Comparison of ENCODE assay signal across 10 mouse cellular contexts in genomic region chr15:103340786-103341185, GRCm38 (mm10). TPM values are rescaled to one million over a fixed set of nuclear protein-coding genes. Genes with fewer than 3 reads are reported as not detected.
A peak's percentile ranks its signal among the peaks of the same experiment; 100 is the strongest.
DNase-seq lines count a peak whose midpoint lies in the region; ATAC-seq and TF ChIP-seq lines count a peak whose summit lies in the region.
"Had no signal": no experiment of that assay in that cellular context is flagged by ENCODE, and none has a peak within 500 bp of the region (broad histone marks: within the 10 kb centered on the region; RNA-seq: fewer than 3 reads in every experiment).

No protein-coding gene starts in this region.

- no peak overlapping the region for H3K9ac ChIP-seq in heart, embryonic 12.5 days
- H3K9ac ChIP-seq in hindbrain, embryonic 12.5 days, result no peak overlapping the region
- peak overlapping the region; percentile 81; the same call in 1 of the 2 replicates for H3K9ac ChIP-seq in midbrain, embryonic 16.5 days (ENCODE audit: low read depth, low read length)

- H3K27me3 ChIP-seq in heart, embryonic 12.5 days (replicated peaks), result peaks cover 59% of the 10 kb centered on the region
- H3K27me3 ChIP-seq in G1E (ENCODE audit: insufficient read depth, low read length), result peaks cover 14% of the 10 kb centered on the region; the same call in 1 of the 2 replicates
- H3K27me3 ChIP-seq in hindbrain, embryonic 12.5 days, result peaks cover 38% of the 10 kb centered on the region
- H3K27me3 ChIP-seq in midbrain, embryonic 16.5 days (ENCODE audit: control insufficient read depth, insufficient read depth, low read depth, low read length), result no peaks in the 10 kb centered on the region

- no peak overlapping the region for H3K27ac ChIP-seq in heart, embryonic 12.5 days (ENCODE audit: poor library complexity, severe bottlenecking)
- no peak overlapping the region; the same call in 1 of the 2 replicates for H3K27ac ChIP-seq in hindbrain, embryonic 12.5 days
- H3K27ac ChIP-seq in midbrain, embryonic 16.5 days (ENCODE audit: low read length), result no peak overlapping the region

- peak overlapping the region; percentile 69; the same call in 1 of the 2 replicates for H3K4me3 ChIP-seq in heart, embryonic 12.5 days
- H3K4me3 ChIP-seq in G1E (ENCODE audit: low read depth, low read length), result peak overlapping the region; percentile 82; the same call in 1 of the 2 replicates
- H3K4me3 ChIP-seq in hindbrain, embryonic 12.5 days, result peak overlapping the region; percentile 54
- peak overlapping the region; percentile 65 for H3K4me3 ChIP-seq in midbrain, embryonic 16.5 days (ENCODE audit: low read depth, low read length)

- no peaks in the 10 kb centered on the region for H3K9me3 ChIP-seq in heart, embryonic 12.5 days (replicated peaks)
- no peaks in the 10 kb centered on the region for H3K9me3 ChIP-seq in G1E (replicated peaks)
- H3K9me3 ChIP-seq in hindbrain, embryonic 12.5 days (replicated peaks), result no peaks in the 10 kb centered on the region
- no peaks in the 10 kb centered on the region for H3K9me3 ChIP-seq in midbrain, embryonic 16.5 days (replicated peaks; ENCODE audit: control insufficient read depth, low read length, poor library complexity, severe bottlenecking)

- H3K4me1 ChIP-seq in heart, embryonic 12.5 days (replicated peaks), result peaks cover 32% of the 10 kb centered on the region
- peaks cover 74% of the 10 kb centered on the region for H3K4me1 ChIP-seq in G1E (ENCODE audit: insufficient read depth, low read depth, low read length)
- peaks cover 33% of the 10 kb centered on the region for H3K4me1 ChIP-seq in hindbrain, embryonic 12.5 days
- peaks cover 19% of the 10 kb centered on the region for H3K4me1 ChIP-seq in midbrain, embryonic 16.5 days (ENCODE audit: control insufficient read depth, insufficient read depth, low read length)

- ATAC-seq in heart, embryonic 12.5 days (ENCODE audit: insufficient number of reproducible peaks, low FRiP score), result no peak
- no peak for ATAC-seq in G1E (ENCODE audit: extremely low read depth, insufficient number of reproducible peaks, low FRiP score, poor library complexity, severe bottlenecking)
- ATAC-seq in hindbrain, embryonic 12.5 days (ENCODE audit: low FRiP score), result no peak
- ATAC-seq in midbrain, embryonic 16.5 days, result peak; percentile 2; the same call in 1 of the 2 replicates
- no peak for ATAC-seq in megakaryocyte-erythroid progenitor cell, adult 5-6 weeks (replicated peaks; ENCODE audit: low FRiP score, low TSS enrichment, poor library complexity, severe bottlenecking)

- TF ChIP-seq CTCF in G1E (IDR thresholded peaks at IDR 0.05; ENCODE audit: low read depth, low read length), result peak; percentile 9; the same call in 1 of the 2 replicates

- no peak for DNase-seq in heart, postnatal 14 days
- no peak for DNase-seq in G1E (ENCODE audit: low spot score)
- DNase-seq in layer of hippocampus, adult 9-11 months, result no peak
- no peak for DNase-seq in right cerebral cortex, postnatal 36 days (ENCODE audit: low spot score in 2 of 2)

- WGBS in heart, embryonic 12.5 days, result 16% methylated on average over 4 of the region's 4 CpGs
- 27% methylated on average over 4 of the region's 4 CpGs for WGBS in hindbrain, embryonic 12.5 days
- WGBS in midbrain, embryonic 16.5 days, result 22% methylated on average over 4 of the region's 4 CpGs

- H3K36me3 ChIP-seq in heart, embryonic 12.5 days, result peaks cover 25% of the 10 kb centered on the region
- H3K36me3 ChIP-seq in G1E (replicated peaks), result peaks cover 69% of the 10 kb centered on the region
- peaks cover 7% of the 10 kb centered on the region; the same call in 1 of the 2 replicates for H3K36me3 ChIP-seq in hindbrain, embryonic 12.5 days
- no peaks in the 10 kb centered on the region for H3K36me3 ChIP-seq in midbrain, embryonic 16.5 days (ENCODE audit: control insufficient read depth, insufficient read depth, low read length)

- intact Hi-C loops in heart, postnatal 14 days (cut with DNase I), result no loop called here

- H3K4me2 ChIP-seq in heart, embryonic 12.5 days, result peak overlapping the region; percentile 96; the same call in 1 of the 2 replicates
- peak overlapping the region; percentile 63 for H3K4me2 ChIP-seq in hindbrain, embryonic 12.5 days (replicated peaks)
- peak overlapping the region; percentile 78 for H3K4me2 ChIP-seq in midbrain, embryonic 16.5 days (ENCODE audit: low read length)

RNA-seq across cellular contexts. Expression of gene Zfp385a, which starts 0.9 kb away (rescaled TPM):
- polyA plus RNA-seq in heart, embryonic 12.5 days (2016; fragmentation: Nextera tagmentation; extraction: Ambion mirVana), result 9.2 and 10.3 TPM in 2 replicates
- total RNA-seq in heart, postnatal 14 days (2021), result 10 to 100 TPM; 16.6 to 18.4 TPM
- total RNA-seq in G1E (2014; fragmentation: Nextera tagmentation), result 74.3 and 92.9 TPM in 2 replicates
- 2.0 TPM in 2 replicates for total RNA-seq in G1E (2017)
- 483 and 546 TPM in 2 replicates for polyA plus RNA-seq in G1E (2012)
- 20.5 and 23.8 TPM in 2 replicates for polyA plus RNA-seq in hindbrain, embryonic 12.5 days (2016; fragmentation: Nextera tagmentation; extraction: Ambion mirVana)
- polyA plus RNA-seq in midbrain, embryonic 16.5 days (2015; fragmentation: Nextera tagmentation; extraction: Ambion mirVana), result 20.1 and 22.7 TPM in 2 replicates
- total RNA-seq in megakaryocyte-erythroid progenitor cell, adult 5-6 weeks (2014; fragmentation: Nextera tagmentation), result 23.4 and 28.7 TPM in 2 replicates
- total RNA-seq in megakaryocyte-erythroid progenitor cell, adult 5-6 weeks (2017), result 1.7 and 2.1 TPM in 2 replicates

RNA-seq across cellular contexts. Expression of gene Itga5, which starts 25.8 kb away (rescaled TPM):
- 111 and 115 TPM in 2 replicates for polyA plus RNA-seq in heart, embryonic 12.5 days (2016; fragmentation: Nextera tagmentation; extraction: Ambion mirVana)
- 10 to 100 TPM; 61.1 to 70.4 TPM for total RNA-seq in heart, postnatal 14 days (2021)
- total RNA-seq in G1E (2014; fragmentation: Nextera tagmentation) (not detected in 2 replicates), G1E (2017) (0.11 and 0.17 TPM in 2 replicates)
- 0.62 and 0.75 TPM in 2 replicates for polyA plus RNA-seq in G1E (2012)
- 26.8 and 27.0 TPM in 2 replicates for polyA plus RNA-seq in hindbrain, embryonic 12.5 days (2016; fragmentation: Nextera tagmentation; extraction: Ambion mirVana)
- polyA plus RNA-seq in midbrain, embryonic 16.5 days (2015; fragmentation: Nextera tagmentation; extraction: Ambion mirVana), result 5.8 and 7.4 TPM in 2 replicates
- 51.5 and 56.4 TPM in 2 replicates for total RNA-seq in megakaryocyte-erythroid progenitor cell, adult 5-6 weeks (2014; fragmentation: Nextera tagmentation)
- total RNA-seq in megakaryocyte-erythroid progenitor cell, adult 5-6 weeks (2017), result 11.5 and 11.8 TPM in 2 replicates

RNA-seq across cellular contexts. Expression of gene Gpr84, which starts 30.4 kb away (rescaled TPM):
- 0.17 and 0.29 TPM in 2 replicates for polyA plus RNA-seq in heart, embryonic 12.5 days (2016; fragmentation: Nextera tagmentation; extraction: Ambion mirVana)
- not detected for total RNA-seq in heart, postnatal 14 days (2021)
- not detected in 2 replicates for total RNA-seq in G1E (2014; fragmentation: Nextera tagmentation)
- total RNA-seq in G1E (2017), result not detected in 2 replicates
- polyA plus RNA-seq in G1E (2012), result not detected in 2 replicates
- polyA plus RNA-seq in hindbrain, embryonic 12.5 days (2016; fragmentation: Nextera tagmentation; extraction: Ambion mirVana), result 0.36 and 0.51 TPM in 2 replicates
- 0.40 and 0.64 TPM in 2 replicates for polyA plus RNA-seq in midbrain, embryonic 16.5 days (2015; fragmentation: Nextera tagmentation; extraction: Ambion mirVana)
- total RNA-seq in megakaryocyte-erythroid progenitor cell, adult 5-6 weeks (2014; fragmentation: Nextera tagmentation), result 0.49 TPM in 1 of 2 replicates, not detected in the other
- 0.34 and 1.3 TPM in 2 replicates for total RNA-seq in megakaryocyte-erythroid progenitor cell, adult 5-6 weeks (2017)
- total RNA-seq: common myeloid progenitor, adult 5-6 weeks; neutrophil, adult 5-6 weeks had no signal

Comparison
In these comparisons a context has a peak if more than half of its experiments do, and no peak if none do; other contexts are left out.
1. RNA of gene Zfp385a, which starts 0.9 kb away (polyA plus RNA-seq): 483 to 546 TPM in G1E; 20.1 to 22.7 TPM in midbrain, embryonic 16.5 days, 20.5 to 23.8 TPM in hindbrain, embryonic 12.5 days and 9.2 to 10.3 TPM in heart, embryonic 12.5 days; every median in the first group is over 10 times any median in the second.
2. Peak in every context shown above with its lines, with median percentiles within 50 percentile points of each other: H3K4me2 ChIP-seq and H3K4me3 ChIP-seq.